Mouse (Mus musculus) stomach, embryonic 15.5 days (tissue): ENCODE data around the gene Soat1. TPM values are rescaled to one million over a fixed set of nuclear protein-coding genes. Genes with fewer than 3 reads are reported as not detected.

Experiments
- ATAC-seq: fragments of 200-750 bp; cut with Nextera tagmentation; 2 replicates; pipeline ENCODE4 v1.8.0; 2017; ENCODE audit warnings: low read depth, moderate number of reproducible peaks, moderate TSS enrichment; ENCODE audit not compliant: insufficient read depth, low FRiP score
- H3K27ac ChIP-seq: fragments of 300-500 bp; sonication (generic); 2 replicates; pipeline ENCODE4 v1.5.1; 2015; ENCODE audit warnings: mild to moderate bottlenecking, inconsistent platforms
- H3K27me3 ChIP-seq: fragments of 300-500 bp; sonication (generic); replicated peaks from 2 replicates; pipeline ENCODE4 v1.6.1; 2015; ENCODE audit warnings: inconsistent platforms
- H3K36me3 ChIP-seq: fragments of 300-500 bp; sonication (generic); 2 replicates; pipeline ENCODE4 v1.6.1; 2015; ENCODE audit warnings: inconsistent platforms
- H3K4me1 ChIP-seq: fragments of 300-500 bp; sonication (generic); 2 replicates; pipeline ENCODE4 v1.6.1; 2015; ENCODE audit warnings: inconsistent platforms
- H3K4me2 ChIP-seq: fragments of 300-500 bp; sonication (generic); 2 replicates; pipeline ENCODE4 v1.6.1; 2015; ENCODE audit warnings: mild to moderate bottlenecking, inconsistent platforms
- H3K4me3 ChIP-seq: fragments of 300-500 bp; sonication (generic); replicated peaks from 2 replicates; pipeline ENCODE4 v1.5.1; 2015; ENCODE audit warnings: inconsistent platforms
- H3K9ac ChIP-seq: fragments of 300-500 bp; sonication (generic); 2 replicates; pipeline ENCODE4 v1.6.1; 2015; ENCODE audit warnings: inconsistent platforms
- H3K9me3 ChIP-seq: fragments of 300-500 bp; sonication (generic); 2 replicates; pipeline ENCODE4 v1.6.1; 2016; ENCODE audit warnings: inconsistent platforms
- WGBS: fragments of 180-500 bp; shearing (Covaris S2); methylation state at CpG from one replicate; pipeline ENCODE4 v1.1.7; 2015; 5-methylcytosine and 5-hydroxymethylcytosine counted together
- polyA plus RNA-seq: library from polyadenylated mRNA; unstranded; fragments of >200 nt; fragmentation: Nextera tagmentation; extraction: Ambion mirVana; gene quantifications from 2 replicates; pipeline ENCODE4 v1.2.1, GENCODE M21; 2015

The Soat1 gene
- polyA plus RNA-seq, 1 experiment from 2014 or later, result 52.8 TPM

DNA sequence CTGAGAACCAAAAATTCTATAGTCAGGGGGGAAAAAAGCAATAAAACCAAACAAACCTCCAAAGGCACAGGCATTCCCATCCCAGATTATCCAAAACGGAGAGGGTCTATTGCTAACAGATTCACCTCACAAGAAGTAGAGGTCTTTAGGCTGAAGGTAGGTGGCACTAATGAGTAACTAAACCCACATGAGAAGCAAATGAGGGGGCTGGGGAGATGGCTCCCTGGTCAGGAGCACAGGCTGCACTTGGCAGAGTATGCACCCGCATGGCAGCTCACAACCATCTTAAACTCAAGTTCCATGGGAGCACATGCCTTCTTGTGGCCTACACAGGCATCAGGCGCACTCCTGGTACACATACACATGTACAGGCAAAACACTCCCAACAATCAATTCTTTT lies 7.7 kb upstream of the Soat1 start:
- no peak for ATAC-seq
- WGBS, result 88% methylated on average over 3 of the region's 3 CpGs
- Histone ChIP-seq H3K36me3 (no peaks in the 10 kb centered on the region), H3K4me2 (no peak overlapping the region), H3K9ac (no peak overlapping the region), H3K4me3 (no peak overlapping the region), H3K27ac (no peak overlapping the region), H3K4me1 (no peaks in the 10 kb centered on the region), H3K27me3 (no peaks in the 10 kb centered on the region), H3K9me3 (no peaks in the 10 kb centered on the region)

DNA sequence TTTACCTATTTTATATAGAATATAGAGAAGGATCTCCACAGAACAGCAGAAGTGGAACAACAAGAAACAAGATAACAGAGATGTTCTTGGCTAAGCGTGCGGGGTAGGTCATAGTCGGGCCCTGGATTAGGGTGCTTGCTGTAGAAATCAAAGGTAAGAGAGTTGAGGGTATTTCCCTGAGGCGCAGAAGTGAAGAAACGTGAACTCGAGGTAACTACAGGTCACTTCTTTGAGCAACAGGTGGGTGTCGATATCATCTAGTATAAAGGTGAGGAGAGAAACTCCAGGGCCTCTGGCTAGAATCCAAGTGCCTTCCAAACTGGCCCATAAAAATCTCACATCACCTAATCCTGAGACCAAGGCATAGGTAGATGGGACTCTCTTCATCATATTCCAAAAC lies 2.4 kb upstream of the Soat1 start:
- 57% methylated on average over 7 of the region's 7 CpGs for WGBS
- Histone ChIP-seq H3K4me2 (no peak overlapping the region), H3K9me3 (no peaks in the 10 kb centered on the region), H3K9ac (no peak overlapping the region), H3K36me3 (no peaks in the 10 kb centered on the region), H3K4me3 (no peak overlapping the region), H3K4me1 (0 out of 2 replicates have a peak, but pooled peaks cover under 1% of the 10 kb centered on the region), H3K27me3 (no peaks in the 10 kb centered on the region), H3K27ac (no peak overlapping the region)
- ATAC-seq, result no peak

- 50% methylated on average over 2 of the region's 2 CpGs for WGBS
- no peak for ATAC-seq
- no peak overlapping the region for H3K27ac ChIP-seq
These were observed 1.9 kb upstream of the Soat1 start for GRCm38 (mm10) chr1:156476016-156476415.

GRCm38 (mm10) chr1:156474854-156475253 lies 723 bp upstream of the Soat1 start:
- no peak for ATAC-seq
- Histone ChIP-seq H3K4me3 (no peak overlapping the region), H3K4me1 (0 out of 2 replicates have a peak, but pooled peaks cover 6% of the 10 kb centered on the region), H3K27ac (no peak overlapping the region), H3K9ac (no peak overlapping the region), H3K4me2 (no peak overlapping the region), H3K9me3 (no peaks in the 10 kb centered on the region), H3K27me3 (no peaks in the 10 kb centered on the region), H3K36me3 (no peaks in the 10 kb centered on the region)
- WGBS, result 56% methylated on average over 3 of the region's 3 CpGs

More at GRCm38 (mm10) chr1:156476016-156476415, 1.9 kb upstream of the Soat1 start:
- 0 out of 2 replicates have a peak, but pooled peaks cover 6% of the 10 kb centered on the region for H3K4me1 ChIP-seq
- no peaks in the 10 kb centered on the region for H3K27me3 ChIP-seq
- H3K9me3 ChIP-seq, result no peaks in the 10 kb centered on the region
- no peak overlapping the region for H3K4me2 ChIP-seq
- no peak overlapping the region for H3K9ac ChIP-seq
- no peak overlapping the region for H3K4me3 ChIP-seq
- H3K36me3 ChIP-seq, result no peaks in the 10 kb centered on the region

- peak overlapping the region; percentile 48; the same call in 1 of the 2 replicates for H3K27ac ChIP-seq
- 5% methylated on average over 11 of the region's 11 CpGs for WGBS
- 0 out of 2 replicates have a peak, but pooled peaks cover 6% of the 10 kb centered on the region for H3K4me1 ChIP-seq
- H3K27me3 ChIP-seq, result no peaks in the 10 kb centered on the region
- H3K4me3 ChIP-seq, result peak overlapping the region; percentile 81
- H3K9me3 ChIP-seq, result 0 out of 2 replicates have a peak, but pooled peaks cover 5% of the 10 kb centered on the region
- H3K9ac ChIP-seq, result no peak overlapping the region
- H3K4me2 ChIP-seq, result peak overlapping the region; percentile 58
- 0 out of 2 replicates have a peak, but pooled peaks cover 2% of the 10 kb centered on the region for H3K36me3 ChIP-seq
- ATAC-seq, result no peak
These were observed 1.1 kb downstream of the Soat1 start for GRCm38 (mm10) chr1:156473003-156473402.

DNA sequence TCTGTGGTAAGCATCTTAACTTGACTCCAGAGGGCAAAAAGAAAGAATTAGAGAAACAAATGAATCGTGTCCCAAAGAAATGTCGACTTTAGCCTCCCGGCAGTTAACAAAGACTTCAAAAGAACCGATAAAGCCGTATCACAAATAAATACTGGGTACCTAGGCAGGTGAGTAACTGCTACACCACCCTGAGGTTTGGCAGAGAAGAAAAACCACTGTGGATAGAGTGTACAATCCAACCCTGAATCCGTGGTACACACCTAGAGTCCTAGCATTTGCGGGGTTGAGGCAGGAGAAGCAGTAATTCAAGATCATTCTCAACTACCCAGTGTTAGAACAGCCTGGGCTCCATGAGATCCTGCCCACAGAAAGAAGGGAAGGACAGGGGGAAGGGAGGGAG lies 2.2 kb downstream of the Soat1 start:
- Histone ChIP-seq H3K36me3 (0 out of 2 replicates have a peak, but pooled peaks cover 2% of the 10 kb centered on the region), H3K9ac (no peak overlapping the region), H3K4me3 (peak overlapping the region; percentile 81; the same call in 1 of the 2 replicates), H3K4me1 (0 out of 2 replicates have a peak, but pooled peaks cover 6% of the 10 kb centered on the region), H3K27me3 (no peaks in the 10 kb centered on the region), H3K4me2 (peak overlapping the region; percentile 58; the same call in 1 of the 2 replicates), H3K27ac (peak overlapping the region; percentile 60), H3K9me3 (0 out of 2 replicates have a peak, but pooled peaks cover 5% of the 10 kb centered on the region)
- ATAC-seq, result no peak
- WGBS, result 59% methylated on average over 7 of the region's 7 CpGs

DNA sequence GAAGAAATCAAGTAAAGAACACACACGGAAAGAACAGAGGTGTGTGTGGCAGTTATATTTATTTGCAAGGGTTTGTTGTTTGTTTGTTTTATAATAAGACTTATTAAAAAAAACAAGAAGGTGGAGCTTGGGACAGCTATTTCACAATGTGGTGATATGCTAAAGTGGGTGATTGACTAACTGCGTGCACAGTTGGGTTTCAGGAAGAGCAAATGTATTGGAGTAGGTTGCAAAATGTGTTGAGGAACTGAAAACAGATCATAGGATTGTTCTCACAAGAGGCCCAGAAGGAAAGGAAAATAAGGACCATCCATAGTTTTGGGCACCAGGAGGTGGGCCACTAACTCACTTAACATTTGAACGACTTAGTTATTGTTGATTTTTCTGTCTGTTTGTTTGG lies 3.1 kb downstream of the Soat1 start:
- no peak for ATAC-seq
- Histone ChIP-seq H3K27ac (peak overlapping the region; percentile 60), H3K4me2 (0 out of 2 replicates have a peak overlapping the region, but pooled peaks have one; percentile 2)

GRCm38 (mm10) chr1:156470557-156470956 lies 3.6 kb downstream of the Soat1 start:
- ATAC-seq, result peak; percentile 74
- H3K27me3 ChIP-seq, result no peaks in the 10 kb centered on the region
- H3K9ac ChIP-seq, result no peak overlapping the region
- H3K4me1 ChIP-seq, result 0 out of 2 replicates have a peak, but pooled peaks cover 6% of the 10 kb centered on the region
- no peak overlapping the region for H3K4me3 ChIP-seq
- H3K9me3 ChIP-seq, result 0 out of 2 replicates have a peak, but pooled peaks cover 5% of the 10 kb centered on the region
- peak overlapping the region; percentile 17; the same call in 1 of the 2 replicates for H3K4me2 ChIP-seq
- H3K27ac ChIP-seq, result peak overlapping the region; percentile 60
- peaks cover 12% of the 10 kb centered on the region for H3K36me3 ChIP-seq
- 40% methylated on average over 7 of the region's 7 CpGs for WGBS

More for the DNA sequence above, 3.1 kb downstream of the Soat1 start:
- Histone ChIP-seq H3K9ac (no peak overlapping the region), H3K4me3 (no peak overlapping the region), H3K4me1 (0 out of 2 replicates have a peak, but pooled peaks cover 6% of the 10 kb centered on the region), H3K36me3 (peaks cover 7% of the 10 kb centered on the region; the same call in 1 of the 2 replicates), H3K9me3 (0 out of 2 replicates have a peak, but pooled peaks cover 5% of the 10 kb centered on the region), H3K27me3 (no peaks in the 10 kb centered on the region)
- 61% methylated on average over 3 of the region's 3 CpGs for WGBS

DNA sequence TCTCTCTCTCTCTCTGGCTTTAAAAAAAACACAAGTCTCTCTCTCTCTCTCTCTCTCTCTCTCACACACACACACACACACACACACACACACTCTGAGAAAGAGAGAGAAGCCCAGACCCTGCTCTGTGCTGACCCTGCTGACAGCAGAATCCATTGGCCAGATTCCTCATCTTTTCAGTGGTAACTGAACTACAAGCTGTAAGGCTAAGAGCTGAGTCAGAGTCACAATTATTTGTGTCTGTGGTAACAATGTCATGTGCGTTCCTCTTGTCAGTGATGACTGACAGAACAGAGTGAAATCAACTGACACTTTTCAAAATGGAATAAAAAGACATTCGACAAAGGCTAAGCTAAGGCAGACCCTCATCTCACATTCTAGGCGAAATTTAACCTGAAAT lies 5.6 kb downstream of the Soat1 start:
- H3K27me3 ChIP-seq, result no peaks in the 10 kb centered on the region
- H3K4me1 ChIP-seq, result 0 out of 2 replicates have a peak, but pooled peaks cover 6% of the 10 kb centered on the region
- no peak for ATAC-seq
- peaks cover 13% of the 10 kb centered on the region for H3K36me3 ChIP-seq
- no peak overlapping the region for H3K27ac ChIP-seq
- no peak overlapping the region for H3K4me3 ChIP-seq
- no peak overlapping the region for H3K4me2 ChIP-seq
- H3K9ac ChIP-seq, result no peak overlapping the region
- H3K9me3 ChIP-seq, result 0 out of 2 replicates have a peak, but pooled peaks cover 5% of the 10 kb centered on the region
- 75% methylated on average over 3 of the region's 3 CpGs for WGBS

- no peak for ATAC-seq
- Histone ChIP-seq H3K9me3 (0 out of 2 replicates have a peak, but pooled peaks cover 5% of the 10 kb centered on the region), H3K4me3 (no peak overlapping the region), H3K4me2 (no peak overlapping the region), H3K36me3 (peaks cover 13% of the 10 kb centered on the region), H3K27ac (no peak overlapping the region; the same call in 1 of the 2 replicates), H3K27me3 (no peaks in the 10 kb centered on the region), H3K9ac (no peak overlapping the region), H3K4me1 (0 out of 2 replicates have a peak, but pooled peaks cover 6% of the 10 kb centered on the region)
- WGBS, result 76% methylated on average over 12 of the region's 12 CpGs
These were observed 6.4 kb downstream of the Soat1 start for GRCm38 (mm10) chr1:156467655-156468255.

DNA sequence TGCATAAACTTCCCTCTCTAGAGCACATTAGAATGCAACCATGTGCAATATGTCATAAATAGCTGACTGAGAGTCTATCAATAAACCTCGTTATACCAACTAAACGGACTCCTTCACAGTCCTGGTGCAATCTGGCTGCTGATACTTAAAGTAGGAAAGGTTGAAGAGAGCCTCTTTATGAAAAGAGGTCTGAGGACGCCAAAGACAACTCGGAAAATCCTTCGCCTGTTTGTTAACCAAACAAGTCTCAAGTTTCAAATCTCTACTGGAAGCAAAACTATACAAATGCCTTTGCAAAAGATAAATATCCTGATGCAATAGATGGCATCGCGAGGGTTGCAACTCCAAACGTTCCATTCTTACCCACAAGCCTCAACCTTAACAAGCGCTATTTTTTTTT lies 9.2 kb downstream of the Soat1 start:
- Histone ChIP-seq H3K4me2 (no peak overlapping the region), H3K27me3 (no peaks in the 10 kb centered on the region), H3K4me3 (no peak overlapping the region), H3K36me3 (peaks cover 13% of the 10 kb centered on the region), H3K9ac (no peak overlapping the region), H3K27ac (no peak overlapping the region), H3K9me3 (0 out of 2 replicates have a peak, but pooled peaks cover 5% of the 10 kb centered on the region), H3K4me1 (0 out of 2 replicates have a peak, but pooled peaks cover 3% of the 10 kb centered on the region)
- no peak for ATAC-seq
- WGBS, result 62% methylated on average over 9 of the region's 9 CpGs
